Mouse (Mus musculus): ENCODE measurements around the gene Pde6h. TPM values are rescaled to one million over a fixed set of nuclear protein-coding genes. Genes with fewer than 3 reads are reported as not detected.

Pde6h gene
- total and polyA plus RNA-seq, 2 experiments, result under 0.01 to 0.05 TPM

GRCm38 (mm10) chr6:136887854-136888253 lies 35.8 kb upstream of the Pde6h start:
- H3K4me1 ChIP-seq (ENCODE audit: control insufficient read depth, insufficient read depth, low read length), result no peaks in the 10 kb centered on the region
- no peak for TF ChIP-seq CTCF (IDR thresholded peaks at IDR 0.05; ENCODE audit: low read depth, low read length)
- no peak for TF ChIP-seq POLR2A (IDR thresholded peaks at IDR 0.05; ENCODE audit: extremely low read depth, insufficient read depth, low read length)
- H3K9ac ChIP-seq (ENCODE audit: low read depth, low read length), result no peak overlapping the region
- no peaks in the 10 kb centered on the region for H3K27me3 ChIP-seq (ENCODE audit: control insufficient read depth, insufficient read depth, low read length)
- peak; percentile 32 for DNase-seq (ENCODE audit: extremely low read depth, low read depth, low spot score)
- H3K27ac ChIP-seq (replicated peaks; ENCODE audit: insufficient read depth, low read depth, low read length), result peak overlapping the region; percentile 48
- no peak overlapping the region for H3K4me3 ChIP-seq (ENCODE audit: insufficient read depth, low read depth, low read length)
- H3K79me2 ChIP-seq (ENCODE audit: control insufficient read depth, insufficient read depth, low read length), result no peaks in the 10 kb centered on the region
- WGBS, result 61% methylated on average over 9 of the region's 9 CpGs
- no peaks in the 10 kb centered on the region for H3K36me3 ChIP-seq (ENCODE audit: control insufficient read depth, insufficient read depth, low read length)

DNA sequence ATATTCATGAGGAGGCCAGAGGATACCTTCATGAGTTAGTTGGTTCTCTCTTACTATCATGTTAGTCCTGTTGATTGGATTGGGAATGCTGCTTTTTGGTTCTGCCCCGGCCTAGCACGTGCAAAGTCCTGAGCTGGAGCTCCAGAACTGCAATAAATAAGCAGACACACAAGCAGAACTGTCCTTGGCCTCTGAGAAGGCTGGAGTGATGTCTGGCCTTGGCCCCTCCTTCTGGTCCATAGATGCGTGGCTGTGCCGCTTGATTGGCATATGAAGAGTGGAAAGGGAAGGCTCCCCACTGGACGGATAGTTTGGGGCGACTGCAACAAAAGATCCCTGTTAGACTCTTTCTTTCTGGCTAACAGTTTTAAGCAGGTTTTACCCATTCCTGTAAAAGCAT lies 34.6 kb upstream of the Pde6h start:
- 92% methylated on average over 6 of the region's 6 CpGs for WGBS
- Histone ChIP-seq H3K9ac (ENCODE audit: low read depth, low read length) (no peak overlapping the region), H3K27ac (replicated peaks; ENCODE audit: insufficient read depth, low read depth, low read length) (no peak overlapping the region), H3K4me1 (ENCODE audit: control insufficient read depth, insufficient read depth, low read length) (no peaks in the 10 kb centered on the region), H3K4me3 (ENCODE audit: insufficient read depth, low read depth, low read length) (no peak overlapping the region), H3K79me2 (ENCODE audit: control insufficient read depth, insufficient read depth, low read length) (no peaks in the 10 kb centered on the region), H3K36me3 (ENCODE audit: control insufficient read depth, insufficient read depth, low read length) (no peaks in the 10 kb centered on the region), H3K27me3 (ENCODE audit: control insufficient read depth, insufficient read depth, low read length) (no peaks in the 10 kb centered on the region)
- TF ChIP-seq CTCF (IDR thresholded peaks at IDR 0.05; ENCODE audit: low read depth, low read length), result no peak
- no peak for TF ChIP-seq POLR2A (IDR thresholded peaks at IDR 0.05; ENCODE audit: extremely low read depth, insufficient read depth, low read length)
- no peak for DNase-seq (ENCODE audit: extremely low read depth, low read depth, low spot score)

DNA sequence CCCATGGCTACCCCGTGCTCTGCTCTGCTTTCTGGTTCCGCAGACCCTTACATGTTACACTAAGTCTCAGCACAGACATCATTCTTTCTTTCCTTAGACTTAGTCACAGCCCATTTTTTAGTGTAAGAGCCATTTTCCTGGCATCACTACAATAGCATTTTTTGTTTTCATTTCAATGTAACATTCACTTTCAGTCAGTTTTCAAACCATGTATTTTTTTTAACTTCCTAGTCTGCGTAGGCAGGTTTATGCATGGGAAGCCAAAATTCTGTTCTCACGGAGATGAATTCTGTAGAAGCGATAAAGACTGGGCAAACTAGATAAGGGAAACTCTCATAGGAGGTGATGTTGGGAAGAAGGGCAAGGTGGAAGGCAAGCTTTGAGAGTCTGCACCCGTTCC lies 34.1 kb upstream of the Pde6h start:
- TF ChIP-seq CTCF (IDR thresholded peaks at IDR 0.05; ENCODE audit: low read depth, low read length) (no peak), POLR2A (IDR thresholded peaks at IDR 0.05; ENCODE audit: extremely low read depth, insufficient read depth, low read length) (no peak)
- Histone ChIP-seq H3K9ac (ENCODE audit: low read depth, low read length) (no peak overlapping the region), H3K79me2 (ENCODE audit: control insufficient read depth, insufficient read depth, low read length) (no peaks in the 10 kb centered on the region), H3K27me3 (ENCODE audit: control insufficient read depth, insufficient read depth, low read length) (no peaks in the 10 kb centered on the region), H3K4me1 (ENCODE audit: control insufficient read depth, insufficient read depth, low read length) (peaks cover 2% of the 10 kb centered on the region; the same call in 1 of the 2 replicates), H3K4me3 (ENCODE audit: insufficient read depth, low read depth, low read length) (no peak overlapping the region), H3K27ac (replicated peaks; ENCODE audit: insufficient read depth, low read depth, low read length) (no peak overlapping the region), H3K36me3 (ENCODE audit: control insufficient read depth, insufficient read depth, low read length) (no peaks in the 10 kb centered on the region)
- no peak for DNase-seq (ENCODE audit: extremely low read depth, low read depth, low spot score)
- 87% methylated on average over 6 of the region's 6 CpGs for whole genome bisulfite sequencing

GRCm38 (mm10) chr6:136892002-136892401 lies 31.6 kb upstream of the Pde6h start:
- no peaks in the 10 kb centered on the region for H3K36me3 ChIP-seq (ENCODE audit: control insufficient read depth, insufficient read depth, low read length)
- H3K27ac ChIP-seq (replicated peaks; ENCODE audit: insufficient read depth, low read depth, low read length), result no peak overlapping the region
- H3K27me3 ChIP-seq (ENCODE audit: control insufficient read depth, insufficient read depth, low read length), result no peaks in the 10 kb centered on the region
- DNase-seq (ENCODE audit: extremely low read depth, low read depth, low spot score), result no peak
- peaks cover 2% of the 10 kb centered on the region for H3K4me1 ChIP-seq (ENCODE audit: control insufficient read depth, insufficient read depth, low read length)
- WGBS, result 84% methylated on average over 2 of the region's 2 CpGs
- H3K79me2 ChIP-seq (ENCODE audit: control insufficient read depth, insufficient read depth, low read length), result no peaks in the 10 kb centered on the region
- no peak overlapping the region for H3K4me3 ChIP-seq (ENCODE audit: insufficient read depth, low read depth, low read length)
- H3K9ac ChIP-seq (ENCODE audit: low read depth, low read length), result no peak overlapping the region
- no peak for TF ChIP-seq CTCF (IDR thresholded peaks at IDR 0.05; ENCODE audit: low read depth, low read length)

GRCm38 (mm10) chr6:136894532-136895339 lies 28.9 kb upstream of the Pde6h start:
- WGBS, result 51% methylated on average over 15 of the region's 15 CpGs
- H3K79me2 ChIP-seq (ENCODE audit: control insufficient read depth, insufficient read depth, low read length), result no peaks in the 10 kb centered on the region
- H3K4me3 ChIP-seq (ENCODE audit: insufficient read depth, low read depth, low read length), result no peak overlapping the region
- no peak overlapping the region for H3K9ac ChIP-seq (ENCODE audit: low read depth, low read length)
- no peak for DNase-seq (ENCODE audit: extremely low read depth, low read depth, low spot score)
- H3K27ac ChIP-seq (replicated peaks; ENCODE audit: insufficient read depth, low read depth, low read length), result peak overlapping the region; percentile 63
- no peaks in the 10 kb centered on the region for H3K36me3 ChIP-seq (ENCODE audit: control insufficient read depth, insufficient read depth, low read length)
- TF ChIP-seq POLR2A (IDR thresholded peaks at IDR 0.05; ENCODE audit: extremely low read depth, insufficient read depth, low read length) (no peak), CTCF (IDR thresholded peaks at IDR 0.05; ENCODE audit: low read depth, low read length) (no peak)
- H3K4me1 ChIP-seq (ENCODE audit: control insufficient read depth, insufficient read depth, low read length), result peaks cover 2% of the 10 kb centered on the region
- no peaks in the 10 kb centered on the region for H3K27me3 ChIP-seq (ENCODE audit: control insufficient read depth, insufficient read depth, low read length)

GRCm38 (mm10) chr6:136897789-136898188 lies 25.8 kb upstream of the Pde6h start:
- WGBS, result 76% methylated on average over 4 of the region's 4 CpGs
- H3K27ac ChIP-seq (replicated peaks; ENCODE audit: insufficient read depth, low read depth, low read length), result no peak overlapping the region
- DNase-seq (ENCODE audit: extremely low read depth, low read depth, low spot score), result no peak
- H3K4me1 ChIP-seq (ENCODE audit: control insufficient read depth, insufficient read depth, low read length), result peaks cover 2% of the 10 kb centered on the region
- no peak overlapping the region for H3K9ac ChIP-seq (ENCODE audit: low read depth, low read length)
- no peak overlapping the region for H3K4me3 ChIP-seq (ENCODE audit: insufficient read depth, low read depth, low read length)
- no peaks in the 10 kb centered on the region for H3K27me3 ChIP-seq (ENCODE audit: control insufficient read depth, insufficient read depth, low read length)
- TF ChIP-seq POLR2A (IDR thresholded peaks at IDR 0.05; ENCODE audit: extremely low read depth, insufficient read depth, low read length), result no peak
- no peaks in the 10 kb centered on the region for H3K79me2 ChIP-seq (ENCODE audit: control insufficient read depth, insufficient read depth, low read length)
- no peaks in the 10 kb centered on the region for H3K36me3 ChIP-seq (ENCODE audit: control insufficient read depth, insufficient read depth, low read length)

All from liver, adult 2 months (tissue).